Comparison of ENCODE assay signal across 27 mouse cellular contexts in the genomic region with DNA sequence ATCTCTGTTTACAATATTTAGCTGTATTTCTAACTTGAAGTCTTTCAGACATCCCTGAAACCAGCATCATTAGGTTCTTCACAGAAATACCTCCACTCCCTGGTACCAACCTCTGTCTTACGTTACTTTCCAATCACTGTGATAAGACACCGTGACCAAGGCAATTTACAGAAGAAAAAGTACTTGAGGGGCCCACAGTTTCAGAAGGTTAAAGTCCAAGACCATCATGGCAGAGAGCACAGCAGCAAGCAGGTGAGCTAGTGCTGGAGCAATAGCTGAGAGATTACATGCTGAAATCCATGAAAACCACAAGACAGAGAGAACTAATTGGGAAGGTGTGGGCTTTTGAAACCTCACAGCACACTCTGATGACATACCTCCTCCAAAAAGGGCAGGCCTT.
DNase-seq lines count a peak whose midpoint lies in the region; ATAC-seq and TF ChIP-seq lines count a peak whose summit lies in the region.
"Had no signal": no experiment of that assay in that cellular context is flagged by ENCODE, and none has a peak within 500 bp of the region (broad histone marks: within the 10 kb centered on the region; RNA-seq: fewer than 3 reads in every experiment).

No protein-coding gene starts in this region.

- H3K27ac ChIP-seq in heart, embryonic 12.5 days (ENCODE audit: poor library complexity, severe bottlenecking) = no peak overlapping the region
- no peak overlapping the region for H3K27ac ChIP-seq in intestine, embryonic 15.5 days
- no peak overlapping the region for H3K27ac ChIP-seq in intestine, postnatal 0 days (ENCODE audit: low read depth, low read length)
- no peak overlapping the region for H3K27ac ChIP-seq in stomach, postnatal 0 days (replicated peaks)
- H3K27ac ChIP-seq: embryonic facial prominence, embryonic 13.5 days; embryonic facial prominence, embryonic 15.5 days; forebrain, embryonic 10.5 days; forebrain, embryonic 12.5 days had no signal

- no peaks in the 10 kb centered on the region for H3K4me1 ChIP-seq in heart, embryonic 12.5 days (replicated peaks)
- H3K4me1 ChIP-seq in intestine, embryonic 15.5 days (replicated peaks) = no peaks in the 10 kb centered on the region
- H3K4me1 ChIP-seq in intestine, postnatal 0 days (replicated peaks; ENCODE audit: control insufficient read depth, insufficient read depth, low read length) = no peaks in the 10 kb centered on the region
- H3K4me1 ChIP-seq in stomach, postnatal 0 days (replicated peaks; ENCODE audit: control insufficient read depth, insufficient read depth) = no peaks in the 10 kb centered on the region
- H3K4me1 ChIP-seq: embryonic facial prominence, embryonic 13.5 days; embryonic facial prominence, embryonic 15.5 days; forebrain, embryonic 10.5 days; forebrain, embryonic 12.5 days had no signal

- no peak for TF ChIP-seq CTCF in intestine, postnatal 0 days (IDR thresholded peaks at IDR 0.05; ENCODE audit: low read depth)
- TF ChIP-seq CTCF in stomach, postnatal 0 days (IDR thresholded peaks at IDR 0.05; ENCODE audit: low read depth) = no peak

- peak; percentile 33 for DNase-seq in heart, adult 11 months
- no peak for DNase-seq in stomach, postnatal 0 days (ENCODE audit: low spot score)
- DNase-seq: adrenal gland, adult 8-10 months; adrenal gland, postnatal 14 days; adrenal gland, postnatal 36 days; B cell, adult 2 months; cerebellum, adult 11 months; cerebellum, adult 18-20 months; cerebellum, adult 8-10 months; cerebellum, adult 9-11 months; cerebellum, postnatal 14 days; cerebellum, postnatal 36 days; embryo, embryonic 11 days had no signal

- H3K27me3 ChIP-seq in heart, embryonic 12.5 days (replicated peaks) = no peaks in the 10 kb centered on the region
- H3K27me3 ChIP-seq in intestine, embryonic 15.5 days (replicated peaks) = no peaks in the 10 kb centered on the region
- no peaks in the 10 kb centered on the region for H3K27me3 ChIP-seq in intestine, postnatal 0 days (replicated peaks; ENCODE audit: control insufficient read depth, insufficient read depth, low read length)
- H3K27me3 ChIP-seq in stomach, postnatal 0 days (ENCODE audit: control insufficient read depth, insufficient read depth, low read length) = no peaks in the 10 kb centered on the region
- H3K27me3 ChIP-seq: embryonic facial prominence, embryonic 13.5 days; embryonic facial prominence, embryonic 15.5 days; forebrain, embryonic 12.5 days had no signal

- WGBS in heart, embryonic 12.5 days = 63% methylated on average over 2 of the region's 2 CpGs
- WGBS in intestine, embryonic 15.5 days = 61% methylated on average over 2 of the region's 2 CpGs
- WGBS in intestine, postnatal 0 days = 30% methylated on average over 2 of the region's 2 CpGs
- WGBS in stomach, postnatal 0 days = 70% methylated on average over 2 of the region's 2 CpGs

- H3K9ac ChIP-seq in heart, embryonic 12.5 days = no peak overlapping the region
- no peak overlapping the region for H3K9ac ChIP-seq in intestine, embryonic 15.5 days
- no peak overlapping the region for H3K9ac ChIP-seq in intestine, postnatal 0 days (ENCODE audit: low read depth, low read length)
- no peak overlapping the region for H3K9ac ChIP-seq in stomach, postnatal 0 days (ENCODE audit: low read length)
- H3K9ac ChIP-seq: embryonic facial prominence, embryonic 13.5 days; embryonic facial prominence, embryonic 15.5 days; forebrain, embryonic 12.5 days had no signal

- no peak for ATAC-seq in heart, embryonic 12.5 days (ENCODE audit: insufficient number of reproducible peaks, low FRiP score)
- peak; percentile 71; the same call in 1 of the 2 replicates for ATAC-seq in intestine, embryonic 15.5 days
- ATAC-seq in intestine, postnatal 0 days = peak; percentile 66
- no peak for ATAC-seq in stomach, postnatal 0 days (ENCODE audit: low FRiP score, low TSS enrichment)
- ATAC-seq: activated CD4-positive, CD25-positive, alpha-beta regulatory T cell, adult 4 months; CD4-positive, CD25-positive, alpha-beta regulatory T cell, adult 4 months; forebrain, embryonic 14.5 days; forebrain, embryonic 16.5 days; Patski had no signal

- no peaks in the 10 kb centered on the region for H3K36me3 ChIP-seq in heart, embryonic 12.5 days
- H3K36me3 ChIP-seq in intestine, embryonic 15.5 days = no peaks in the 10 kb centered on the region
- H3K36me3 ChIP-seq in intestine, postnatal 0 days (ENCODE audit: control insufficient read depth, insufficient read depth) = no peaks in the 10 kb centered on the region
- H3K36me3 ChIP-seq in stomach, postnatal 0 days (ENCODE audit: control insufficient read depth, insufficient read depth, low read length) = no peaks in the 10 kb centered on the region
- H3K36me3 ChIP-seq: embryonic facial prominence, embryonic 13.5 days; embryonic facial prominence, embryonic 15.5 days; forebrain, embryonic 10.5 days; forebrain, embryonic 12.5 days; G1E had no signal

- no peak overlapping the region for H3K4me3 ChIP-seq in heart, embryonic 12.5 days
- H3K4me3 ChIP-seq in intestine, embryonic 15.5 days (replicated peaks) = no peak overlapping the region
- no peak overlapping the region for H3K4me3 ChIP-seq in intestine, postnatal 0 days (ENCODE audit: low read depth, low read length)
- no peak overlapping the region for H3K4me3 ChIP-seq in stomach, postnatal 0 days (ENCODE audit: low read depth, low read length)
- H3K4me3 ChIP-seq: embryonic facial prominence, embryonic 13.5 days; embryonic facial prominence, embryonic 15.5 days; erythroblast, embryonic 14.5 days; forebrain, embryonic 10.5 days; forebrain, embryonic 12.5 days had no signal

- H3K4me2 ChIP-seq in heart, embryonic 12.5 days = no peak overlapping the region
- no peak overlapping the region for H3K4me2 ChIP-seq in intestine, embryonic 15.5 days (replicated peaks)
- no peak overlapping the region for H3K4me2 ChIP-seq in intestine, postnatal 0 days (replicated peaks; ENCODE audit: low read depth)
- no peak overlapping the region for H3K4me2 ChIP-seq in stomach, postnatal 0 days (replicated peaks; ENCODE audit: low read depth)
- H3K4me2 ChIP-seq: embryonic facial prominence, embryonic 13.5 days; embryonic facial prominence, embryonic 15.5 days; forebrain, embryonic 12.5 days had no signal

- H3K9me3 ChIP-seq in heart, embryonic 12.5 days (replicated peaks) = no peaks in the 10 kb centered on the region
- no peaks in the 10 kb centered on the region for H3K9me3 ChIP-seq in intestine, embryonic 15.5 days
- no peaks in the 10 kb centered on the region for H3K9me3 ChIP-seq in intestine, postnatal 0 days (ENCODE audit: control insufficient read depth)
- no peaks in the 10 kb centered on the region for H3K9me3 ChIP-seq in stomach, postnatal 0 days (ENCODE audit: control insufficient read depth, low read length)
- H3K9me3 ChIP-seq: embryonic facial prominence, embryonic 13.5 days; embryonic facial prominence, embryonic 15.5 days; forebrain, embryonic 12.5 days; G1E had no signal

- no peak for TF ChIP-seq EP300 in stomach, postnatal 0 days (optimal IDR thresholded peaks at IDR 0.05)

Comparison
In these comparisons a context has a peak if more than half of its experiments do, and no peak if none do; other contexts are left out.
1. ATAC-seq: peak in intestine, embryonic 15.5 days (single experiment) and intestine, postnatal 0 days (single experiment); none in heart, embryonic 12.5 days (single experiment) and stomach, postnatal 0 days (single experiment).